Mouse (Mus musculus) forebrain, embryonic 10.5 days (tissue): ENCODE measurements around the gene Kat2b. TPM values are rescaled to one million over a fixed set of nuclear protein-coding genes. Genes with fewer than 3 reads are reported as not detected.
"Not testable (repeated sequence)": the region's sequence is repeated elsewhere in the genome, so short reads cannot be mapped to it uniquely, and the experiment has no call there.

ENCODE experiments used
- DNase-seq: peaks from one replicate; pipeline ENCODE4 v3.0.0-alpha.2; 2017; ENCODE audit warnings: low spot score; ENCODE audit errors: extremely low spot score
- H3K27ac ChIP-seq: fragments of 300-500 bp; sonication (generic); 2 replicates; pipeline ENCODE4 v1.5.1; 2016; ENCODE audit warnings: mild to moderate bottlenecking
- H3K27me3 ChIP-seq: fragments of 300-500 bp; sonication (generic); 2 replicates; pipeline ENCODE4 v1.6.1; 2016; ENCODE audit warnings: mild to moderate bottlenecking; ENCODE audit not compliant: poor library complexity, severe bottlenecking
- H3K36me3 ChIP-seq: fragments of 300-500 bp; sonication (generic); replicated peaks from 2 replicates; pipeline ENCODE4 v1.6.1; 2016; ENCODE audit warnings: mild to moderate bottlenecking, moderate library complexity
- H3K4me1 ChIP-seq: fragments of 300-500 bp; sonication (generic); 2 replicates; pipeline ENCODE4 v1.6.1; 2016
- H3K4me3 ChIP-seq: fragments of 300-500 bp; sonication (generic); 2 replicates; pipeline ENCODE4 v1.5.1; 2016; ENCODE audit warnings: mild to moderate bottlenecking, moderate library complexity
- H3K9me3 ChIP-seq: fragments of 300-500 bp; sonication (generic); 2 replicates; pipeline ENCODE4 v1.6.1; 2016; ENCODE audit warnings: mild to moderate bottlenecking, moderate library complexity
- WGBS: fragments of 180-500 bp; shearing (Covaris S2); methylation state at CpG from one replicate; pipeline ENCODE4 v1.1.7; 2016; 5-methylcytosine and 5-hydroxymethylcytosine counted together
- polyA plus RNA-seq: library from polyadenylated mRNA; unstranded; fragments of >200 nt; fragmentation: Nextera tagmentation; extraction: Ambion mirVana; gene quantifications from 2 replicates; pipeline ENCODE4 v1.2.1, GENCODE M21; 2016

The Kat2b gene
- polyA plus RNA-seq, 1 experiment from 2014 or later = 2.8 TPM

- Histone ChIP-seq H3K4me3 (no peak overlapping the region), H3K36me3 (no peaks in the 10 kb centered on the region), H3K4me1 (peaks cover 6% of the 10 kb centered on the region), H3K27me3 (no peaks in the 10 kb centered on the region), H3K9me3 (no peaks in the 10 kb centered on the region), H3K27ac (no peak overlapping the region)
- WGBS = 93% methylated on average over 5 of the region's 5 CpGs
- no peak for DNase-seq
Observed at GRCm38 (mm10) chr17:53591910-53592309, 25.2 kb downstream of the Kat2b start.

- Histone ChIP-seq H3K4me1 (peaks cover 6% of the 10 kb centered on the region), H3K9me3 (no peaks in the 10 kb centered on the region), H3K27ac (no peak overlapping the region), H3K27me3 (no peaks in the 10 kb centered on the region), H3K4me3 (no peak overlapping the region), H3K36me3 (no peaks in the 10 kb centered on the region)
- DNase-seq = no peak
- WGBS = 87% methylated on average over 4 of the region's 4 CpGs
Observed at GRCm38 (mm10) chr17:53594590-53594989, 27.9 kb downstream of the Kat2b start.

GRCm38 (mm10) chr17:53595527-53595926 is 28.9 kb downstream of the Kat2b start:
- DNase-seq = no peak
- peaks cover 6% of the 10 kb centered on the region for H3K4me1 ChIP-seq
- no peaks in the 10 kb centered on the region for H3K9me3 ChIP-seq
- no peak overlapping the region for H3K4me3 ChIP-seq
- WGBS = 92% methylated on average over 8 of the region's 8 CpGs
- H3K36me3 ChIP-seq = no peaks in the 10 kb centered on the region
- no peak overlapping the region for H3K27ac ChIP-seq
- no peaks in the 10 kb centered on the region for H3K27me3 ChIP-seq

DNA sequence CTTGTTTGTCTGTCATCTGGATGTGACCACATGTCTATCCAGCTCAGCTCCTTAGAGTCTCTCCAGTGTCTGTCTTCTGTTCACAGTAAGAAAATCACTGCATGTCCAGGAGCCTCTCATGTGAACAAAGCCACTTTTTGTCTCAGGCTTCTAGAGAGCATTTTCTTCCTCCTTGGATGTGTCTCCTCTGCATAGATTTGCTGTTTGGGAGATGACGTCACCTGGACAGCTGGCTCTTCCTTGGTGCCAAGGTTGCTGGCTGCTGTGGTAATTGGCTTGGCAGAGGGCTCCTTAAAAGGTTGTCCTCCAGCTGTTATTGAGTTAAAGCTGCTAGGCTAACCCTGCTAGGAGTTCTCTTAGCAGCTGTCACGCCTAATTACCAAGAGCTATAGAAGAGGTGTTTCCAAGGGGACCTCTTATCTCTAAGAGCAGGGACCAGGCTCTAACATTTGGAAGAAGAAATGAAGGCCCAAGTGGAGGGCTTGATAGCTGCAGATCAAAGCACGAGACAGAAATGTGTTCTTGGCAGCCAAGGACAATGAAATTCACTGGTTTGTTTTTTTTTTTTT is 29.7 kb downstream of the Kat2b start:
- H3K27ac ChIP-seq = no peak overlapping the region
- no peak for DNase-seq
- H3K4me3 ChIP-seq = no peak overlapping the region
- H3K36me3 ChIP-seq = no peaks in the 10 kb centered on the region
- 56% methylated on average over 3 of the region's 3 CpGs for WGBS
- no peaks in the 10 kb centered on the region for H3K27me3 ChIP-seq
- no peaks in the 10 kb centered on the region for H3K9me3 ChIP-seq
- H3K4me1 ChIP-seq = peaks cover 6% of the 10 kb centered on the region

DNA sequence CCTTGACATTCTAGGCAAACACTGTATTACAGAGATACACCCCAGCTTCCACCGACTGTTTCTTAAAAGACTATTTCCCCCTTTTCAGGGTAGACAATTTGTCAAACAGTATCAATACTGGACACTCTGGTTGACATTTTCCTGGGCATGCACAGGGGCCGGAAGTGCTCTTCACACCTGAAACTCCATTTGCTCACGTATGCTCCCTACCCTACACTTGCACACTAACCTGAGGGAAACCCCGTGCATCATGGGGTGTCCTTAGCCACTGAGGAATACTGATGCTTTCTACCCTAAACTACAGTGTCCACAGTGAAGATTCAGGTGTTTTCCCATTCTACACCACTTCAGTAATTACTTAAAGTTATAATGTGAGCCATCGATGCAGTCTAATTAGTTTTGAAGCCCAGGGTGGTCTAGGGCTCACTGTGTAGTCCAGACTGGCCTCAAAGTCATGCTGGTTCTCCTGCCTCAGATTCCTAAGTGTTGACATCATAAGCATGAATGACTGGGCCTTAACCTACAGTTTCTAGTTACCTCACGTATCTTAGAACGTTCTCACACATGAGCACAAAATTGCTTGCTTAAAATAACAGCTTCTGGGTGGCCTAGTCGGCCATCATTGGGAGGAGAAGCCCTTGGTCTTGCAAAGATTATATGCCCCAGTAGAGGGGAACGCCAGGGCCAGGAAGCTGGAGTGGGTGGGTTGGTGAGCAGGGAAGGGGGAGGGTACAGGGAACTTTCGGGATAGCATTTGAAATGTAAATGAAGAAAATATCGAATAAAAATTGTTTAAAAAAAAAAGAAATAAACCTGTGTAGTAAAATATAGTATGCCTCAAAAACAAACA is 30.5 kb downstream of the Kat2b start:
- no peak overlapping the region for H3K4me3 ChIP-seq
- H3K27ac ChIP-seq = no peak overlapping the region
- WGBS = 84% methylated on average over 11 of the region's 11 CpGs
- no peaks in the 10 kb centered on the region for H3K27me3 ChIP-seq
- no peaks in the 10 kb centered on the region for H3K36me3 ChIP-seq
- no peak for DNase-seq
- peaks cover 6% of the 10 kb centered on the region for H3K4me1 ChIP-seq
- H3K9me3 ChIP-seq = no peaks in the 10 kb centered on the region

DNA sequence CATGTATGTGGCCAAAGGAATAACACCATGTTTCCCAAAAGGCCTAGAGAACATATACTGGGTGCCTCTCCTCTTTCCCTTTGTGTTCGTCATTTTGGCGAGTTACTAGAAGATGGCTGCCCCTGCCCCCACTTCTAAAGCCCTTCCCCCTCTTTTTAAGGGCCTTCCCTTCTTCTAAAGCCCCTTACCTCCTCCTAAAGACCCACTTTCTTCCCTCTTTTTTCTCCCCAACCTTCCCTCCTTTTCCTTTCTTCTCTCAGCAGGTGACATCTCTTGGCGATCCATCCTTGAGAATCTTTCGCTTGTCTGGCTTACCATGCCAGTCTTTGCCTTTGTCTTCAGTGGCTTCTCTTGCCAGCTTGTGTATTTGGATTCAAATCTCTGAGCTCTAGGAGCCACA is 31.9 kb downstream of the Kat2b start:
- no peak overlapping the region for H3K4me3 ChIP-seq
- no peak for DNase-seq
- no peaks in the 10 kb centered on the region for H3K9me3 ChIP-seq
- 93% methylated on average over 4 of the region's 4 CpGs for whole genome bisulfite sequencing
- no peak overlapping the region for H3K27ac ChIP-seq
- peaks cover 6% of the 10 kb centered on the region for H3K4me1 ChIP-seq
- H3K27me3 ChIP-seq = no peaks in the 10 kb centered on the region
- H3K36me3 ChIP-seq = no peaks in the 10 kb centered on the region

- not testable (repeated sequence) for H3K4me3 ChIP-seq, H3K4me1 ChIP-seq, H3K36me3 ChIP-seq, H3K27ac ChIP-seq, H3K27me3 ChIP-seq, DNase-seq, H3K9me3 ChIP-seq
- no CpG with 5 or more reads among the region's 7 CpGs for WGBS
Observed at GRCm38 (mm10) chr17:53603236-53603635, 36.6 kb downstream of the Kat2b start.

DNA sequence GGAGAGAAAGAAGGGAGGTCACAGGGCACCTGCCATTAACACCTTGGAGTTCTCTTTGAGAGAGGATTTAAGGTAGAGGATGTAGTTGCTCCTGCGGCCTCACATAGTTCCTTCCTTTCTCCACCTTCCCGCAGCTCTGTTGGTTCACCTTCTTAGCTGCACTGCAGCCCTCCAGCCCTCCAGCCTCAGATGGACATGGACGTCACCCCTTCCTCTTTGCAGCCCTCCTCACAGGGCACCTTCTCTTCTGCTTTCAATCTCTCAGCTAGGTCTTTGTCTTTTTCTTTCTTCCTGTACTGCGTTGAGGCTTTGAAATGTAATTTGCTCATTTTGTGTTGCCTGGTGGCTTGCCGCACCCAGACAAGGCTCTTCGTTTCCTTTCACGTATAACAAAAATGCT is 39.4 kb downstream of the Kat2b start:
- H3K36me3 ChIP-seq, H3K27me3 ChIP-seq, H3K4me3 ChIP-seq, DNase-seq, H3K9me3 ChIP-seq, H3K27ac ChIP-seq, H3K4me1 ChIP-seq: not testable (repeated sequence)
- no CpG with 5 or more reads among the region's 7 CpGs for WGBS

DNA sequence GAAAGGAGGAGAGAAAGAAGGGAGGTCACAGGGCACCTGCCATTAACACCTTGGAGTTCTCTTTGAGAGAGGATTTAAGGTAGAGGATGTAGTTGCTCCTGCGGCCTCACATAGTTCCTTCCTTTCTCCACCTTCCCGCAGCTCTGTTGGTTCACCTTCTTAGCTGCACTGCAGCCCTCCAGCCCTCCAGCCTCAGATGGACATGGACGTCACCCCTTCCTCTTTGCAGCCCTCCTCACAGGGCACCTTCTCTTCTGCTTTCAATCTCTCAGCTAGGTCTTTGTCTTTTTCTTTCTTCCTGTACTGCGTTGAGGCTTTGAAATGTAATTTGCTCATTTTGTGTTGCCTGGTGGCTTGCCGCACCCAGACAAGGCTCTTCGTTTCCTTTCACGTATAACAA is 42.3 kb downstream of the Kat2b start:
- H3K4me3 ChIP-seq, H3K9me3 ChIP-seq, H3K4me1 ChIP-seq, DNase-seq, H3K36me3 ChIP-seq, H3K27ac ChIP-seq, H3K27me3 ChIP-seq: not testable (repeated sequence)
- WGBS = no CpG with 5 or more reads among the region's 7 CpGs

- H3K4me3 ChIP-seq = no peak overlapping the region
- 96% methylated on average over 6 of the region's 6 CpGs for WGBS
Observed at GRCm38 (mm10) chr17:53617295-53617957, 50.8 kb downstream of the Kat2b start.

DNA sequence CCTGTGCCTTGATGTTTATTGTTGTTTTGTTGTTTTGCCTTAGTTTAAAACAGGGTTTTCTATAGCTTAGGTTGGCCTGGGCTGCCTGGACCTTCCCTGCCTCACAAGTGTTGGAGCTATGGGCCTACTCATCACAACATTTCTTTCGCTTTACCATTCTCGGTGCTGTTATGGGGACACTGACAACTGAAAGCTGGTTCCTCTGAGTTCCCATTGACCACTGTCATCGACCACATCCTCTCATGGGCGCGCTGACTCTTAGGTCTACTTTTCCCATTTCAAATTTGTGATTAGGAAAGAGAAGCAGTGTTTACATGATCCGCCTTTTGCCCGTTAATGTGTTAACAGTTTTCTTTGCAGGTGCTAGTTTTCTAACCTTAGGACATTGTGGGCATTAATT is 51.7 kb downstream of the Kat2b start:
- 96% methylated on average over 7 of the region's 7 CpGs for WGBS

More at GRCm38 (mm10) chr17:53617295-53617957, 50.8 kb downstream of the Kat2b start:
- Histone ChIP-seq H3K27me3 (no peaks in the 10 kb centered on the region), H3K4me1 (no peaks in the 10 kb centered on the region), H3K27ac (no peak overlapping the region), H3K36me3 (peaks cover 10% of the 10 kb centered on the region; the same call in 1 of the 2 replicates), H3K9me3 (no peaks in the 10 kb centered on the region)
- no peak for DNase-seq

GRCm38 (mm10) chr17:53619391-53619790 is 52.7 kb downstream of the Kat2b start:
- H3K9me3 ChIP-seq = no peaks in the 10 kb centered on the region
- peaks cover 4% of the 10 kb centered on the region; the same call in 1 of the 2 replicates for H3K36me3 ChIP-seq
- no peak overlapping the region for H3K27ac ChIP-seq
- no peak for DNase-seq
- H3K4me3 ChIP-seq = no peak overlapping the region
- no peaks in the 10 kb centered on the region for H3K27me3 ChIP-seq
- H3K4me1 ChIP-seq = no peaks in the 10 kb centered on the region

More for the DNA sequence above, 51.7 kb downstream of the Kat2b start:
- no peak overlapping the region for H3K4me3 ChIP-seq
- H3K4me1 ChIP-seq = no peaks in the 10 kb centered on the region
- H3K36me3 ChIP-seq = peaks cover 7% of the 10 kb centered on the region; the same call in 1 of the 2 replicates
- no peaks in the 10 kb centered on the region for H3K9me3 ChIP-seq
- DNase-seq = no peak
- no peak overlapping the region for H3K27ac ChIP-seq
- H3K27me3 ChIP-seq = no peaks in the 10 kb centered on the region

- no peaks in the 10 kb centered on the region for H3K27me3 ChIP-seq
- peaks cover 3% of the 10 kb centered on the region; the same call in 1 of the 2 replicates for H3K36me3 ChIP-seq
- H3K4me1 ChIP-seq = no peaks in the 10 kb centered on the region
- no peak for DNase-seq
- no peak overlapping the region for H3K4me3 ChIP-seq
- no peaks in the 10 kb centered on the region for H3K9me3 ChIP-seq
- 90% methylated on average over 4 of the region's 4 CpGs for WGBS
- H3K27ac ChIP-seq = no peak overlapping the region
Observed at GRCm38 (mm10) chr17:53620611-53621010, 54.0 kb downstream of the Kat2b start.
